Mouse (Mus musculus) lung, postnatal 0 days (tissue): Measurements from ENCODE around the gene Robo2.

ENCODE experiments used
- CTCF ChIP-seq: IDR thresholded peaks from 2 replicates; pipeline ENCODE4 v1.5.1; 2016; ENCODE audit warnings: antibody characterized with exemption, mild to moderate bottlenecking
- EP300 ChIP-seq: IDR thresholded peaks from 2 replicates; pipeline ENCODE4 v1.6.1; 2016; ENCODE audit warnings: antibody characterized with exemption, mild to moderate bottlenecking, control low read depth

DNA sequence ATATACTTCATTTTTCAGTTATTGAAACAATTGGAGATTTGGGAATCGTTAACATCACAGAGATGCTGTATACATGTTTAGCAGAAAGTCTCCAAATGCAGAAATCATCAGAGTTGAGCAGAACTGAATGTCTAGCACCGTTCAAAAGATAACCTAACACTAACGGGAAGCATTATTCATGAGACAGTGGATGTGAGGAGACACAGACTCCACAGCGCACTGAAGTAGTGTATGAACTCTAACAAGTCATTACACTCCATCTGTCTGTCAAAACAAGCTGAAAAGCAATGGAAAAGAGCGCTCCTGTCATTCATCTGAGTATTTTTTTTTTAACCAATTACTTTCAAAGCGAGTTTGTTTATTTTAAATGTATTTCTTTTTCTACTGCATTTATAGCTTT lies 129.1 kb downstream of the Robo2 start:
- TF ChIP-seq CTCF, result no peak
- TF ChIP-seq EP300, result no peak
